Mouse (Mus musculus): ENCODE measurements at regions not wholly inside any gene's neighbourhood (a gene's known extent, or its start where the extent isn't known, plus 50 kb on each side); places are given as distances from the start of the nearest gene placed in this dataset.

DNA sequence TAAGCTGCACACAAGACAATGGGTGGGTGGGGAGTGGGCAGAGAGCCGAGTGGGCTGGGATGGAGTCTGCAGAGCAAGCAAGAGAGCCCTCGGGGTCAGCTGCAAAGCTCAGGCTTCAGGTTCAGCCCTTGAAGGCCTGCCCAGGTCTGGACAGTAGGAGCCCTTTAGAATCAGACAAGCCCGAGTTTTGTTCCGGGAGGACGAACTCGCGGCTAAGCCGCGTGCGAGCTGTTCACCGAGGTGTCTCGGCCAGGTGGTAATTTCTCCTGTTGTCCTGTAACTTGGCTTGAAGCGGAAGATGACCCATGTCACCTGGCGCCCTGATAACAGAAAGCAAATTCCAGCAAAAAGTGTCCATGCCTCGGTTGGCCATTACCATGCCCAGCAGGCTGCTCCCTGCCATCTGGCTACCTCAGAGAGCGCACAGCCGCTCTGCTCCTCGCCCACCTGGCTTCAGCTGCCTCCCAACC lies 121.0 kb upstream of the 1700016C15Rik start:
- Histone ChIP-seq H3K36me3 (ENCODE audit: control insufficient read depth, insufficient read depth, low read length) (no peaks in the 10 kb centered on the region), H3K4me3 (ENCODE audit: control insufficient read depth, insufficient read depth, low read length) (no peak overlapping the region), H3K27me3 (ENCODE audit: control insufficient read depth, insufficient read depth, low read length) (no peaks in the 10 kb centered on the region), H3K27ac (ENCODE audit: control insufficient read depth, insufficient read depth, low read length) (no peak overlapping the region), H3K4me1 (replicated peaks; ENCODE audit: control insufficient read depth, insufficient read depth, low read length) (no peaks in the 10 kb centered on the region)
- TF ChIP-seq CTCF (IDR thresholded peaks at IDR 0.05; ENCODE audit: borderline replicate concordance, control insufficient read depth, extremely low read depth, insufficient read depth, low read length, poor library complexity) (no peak), POLR2A (IDR thresholded peaks at IDR 0.05; ENCODE audit: control insufficient read depth, extremely low read depth, insufficient read depth, low read length, poor library complexity) (no peak)
- DNase-seq = no peak
- 95% methylated on average over 18 of the region's 18 CpGs for WGBS

- no peak for DNase-seq
- TF ChIP-seq CTCF (IDR thresholded peaks at IDR 0.05; ENCODE audit: borderline replicate concordance, control insufficient read depth, extremely low read depth, insufficient read depth, low read length, poor library complexity) (no peak), POLR2A (IDR thresholded peaks at IDR 0.05; ENCODE audit: control insufficient read depth, extremely low read depth, insufficient read depth, low read length, poor library complexity) (no peak)
- no peak overlapping the region for H3K4me3 ChIP-seq (ENCODE audit: control insufficient read depth, insufficient read depth, low read length)
- H3K27ac ChIP-seq (ENCODE audit: control insufficient read depth, insufficient read depth, low read length) = no peak overlapping the region
- H3K4me1 ChIP-seq (replicated peaks; ENCODE audit: control insufficient read depth, insufficient read depth, low read length) = no peaks in the 10 kb centered on the region
- no peaks in the 10 kb centered on the region for H3K27me3 ChIP-seq (ENCODE audit: control insufficient read depth, insufficient read depth, low read length)
- no peaks in the 10 kb centered on the region for H3K36me3 ChIP-seq (ENCODE audit: control insufficient read depth, insufficient read depth, low read length)
- WGBS = 88% methylated on average over 2 of the region's 2 CpGs
These were observed 120.4 kb upstream of the 1700016C15Rik start for GRCm38 (mm10) chr1:177609226-177609625.

DNA sequence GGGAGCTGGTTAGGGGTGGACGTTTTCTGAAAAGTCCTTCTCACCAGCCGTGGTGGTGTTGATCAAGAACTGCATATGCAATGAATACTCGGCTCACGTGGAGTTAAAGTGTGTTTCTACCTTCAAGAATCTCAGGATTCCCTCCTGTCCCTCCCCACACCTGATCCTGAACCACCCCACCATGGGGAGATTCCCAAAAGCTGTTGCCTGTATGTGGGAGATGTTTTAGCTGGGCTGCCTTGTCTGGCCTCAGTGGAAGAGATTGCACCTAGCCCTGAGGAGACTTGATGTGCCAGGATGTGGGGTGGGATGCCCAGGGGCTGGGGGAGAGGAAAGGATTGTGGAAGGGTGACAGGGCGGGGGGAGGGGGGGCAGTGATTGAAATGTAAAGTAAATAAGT lies 119.9 kb upstream of the 1700016C15Rik start:
- no peak for DNase-seq
- Histone ChIP-seq H3K27me3 (ENCODE audit: control insufficient read depth, insufficient read depth, low read length) (no peaks in the 10 kb centered on the region), H3K4me1 (replicated peaks; ENCODE audit: control insufficient read depth, insufficient read depth, low read length) (0 out of 2 replicates have a peak, but pooled peaks cover under 1% of the 10 kb centered on the region), H3K27ac (ENCODE audit: control insufficient read depth, insufficient read depth, low read length) (no peak overlapping the region), H3K36me3 (ENCODE audit: control insufficient read depth, insufficient read depth, low read length) (no peaks in the 10 kb centered on the region), H3K4me3 (ENCODE audit: control insufficient read depth, insufficient read depth, low read length) (no peak overlapping the region)
- no peak for TF ChIP-seq CTCF (IDR thresholded peaks at IDR 0.05; ENCODE audit: borderline replicate concordance, control insufficient read depth, extremely low read depth, insufficient read depth, low read length, poor library complexity)
- no peak for TF ChIP-seq POLR2A (IDR thresholded peaks at IDR 0.05; ENCODE audit: control insufficient read depth, extremely low read depth, insufficient read depth, low read length, poor library complexity)
- WGBS = 89% methylated on average over 5 of the region's 5 CpGs

DNA sequence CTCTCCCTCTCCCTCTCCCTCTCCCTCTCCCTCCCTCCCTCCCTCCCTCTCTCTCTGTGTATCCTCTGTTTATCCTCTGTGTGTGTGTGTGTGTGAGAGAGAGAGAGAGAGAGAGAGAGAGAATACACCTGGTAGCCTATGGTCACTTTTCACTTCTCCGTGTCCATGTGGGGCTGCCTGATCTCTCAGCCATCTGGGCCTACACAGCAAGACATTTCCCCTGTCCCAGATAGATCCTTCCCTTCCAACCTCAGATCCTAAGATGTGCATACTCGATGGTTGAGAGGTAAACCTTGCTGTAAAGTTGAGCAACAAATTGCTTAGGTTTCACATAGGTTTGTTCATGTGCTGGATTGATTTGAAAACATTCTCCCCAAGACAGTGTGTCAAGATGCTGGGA lies 119.5 kb upstream of the 1700016C15Rik start:
- H3K4me1 ChIP-seq (replicated peaks; ENCODE audit: control insufficient read depth, insufficient read depth, low read length) = peaks cover 5% of the 10 kb centered on the region
- no peak for DNase-seq
- 85% methylated on average over 2 of the region's 2 CpGs for whole genome bisulfite sequencing
- H3K27me3 ChIP-seq (ENCODE audit: control insufficient read depth, insufficient read depth, low read length) = no peaks in the 10 kb centered on the region
- no peak overlapping the region for H3K27ac ChIP-seq (ENCODE audit: control insufficient read depth, insufficient read depth, low read length)
- no peak overlapping the region for H3K4me3 ChIP-seq (ENCODE audit: control insufficient read depth, insufficient read depth, low read length)
- TF ChIP-seq POLR2A (IDR thresholded peaks at IDR 0.05; ENCODE audit: control insufficient read depth, extremely low read depth, insufficient read depth, low read length, poor library complexity) (no peak), CTCF (IDR thresholded peaks at IDR 0.05; ENCODE audit: borderline replicate concordance, control insufficient read depth, extremely low read depth, insufficient read depth, low read length, poor library complexity) (no peak)
- H3K36me3 ChIP-seq (ENCODE audit: control insufficient read depth, insufficient read depth, low read length) = no peaks in the 10 kb centered on the region

- DNase-seq = no peak
- TF ChIP-seq POLR2A (IDR thresholded peaks at IDR 0.05; ENCODE audit: control insufficient read depth, extremely low read depth, insufficient read depth, low read length, poor library complexity) = no peak
- no peak for TF ChIP-seq CTCF (IDR thresholded peaks at IDR 0.05; ENCODE audit: borderline replicate concordance, control insufficient read depth, extremely low read depth, insufficient read depth, low read length, poor library complexity)
- H3K27me3 ChIP-seq (ENCODE audit: control insufficient read depth, insufficient read depth, low read length) = no peaks in the 10 kb centered on the region
- H3K36me3 ChIP-seq (ENCODE audit: control insufficient read depth, insufficient read depth, low read length) = no peaks in the 10 kb centered on the region
- no peak overlapping the region for H3K4me3 ChIP-seq (ENCODE audit: control insufficient read depth, insufficient read depth, low read length)
- peaks cover 5% of the 10 kb centered on the region for H3K4me1 ChIP-seq (replicated peaks; ENCODE audit: control insufficient read depth, insufficient read depth, low read length)
- no peak overlapping the region for H3K27ac ChIP-seq (ENCODE audit: control insufficient read depth, insufficient read depth, low read length)
- 95% methylated on average over 7 of the region's 7 CpGs for WGBS
These were observed 117.1 kb upstream of the 1700016C15Rik start for GRCm38 (mm10) chr1:177612546-177612945.

DNA sequence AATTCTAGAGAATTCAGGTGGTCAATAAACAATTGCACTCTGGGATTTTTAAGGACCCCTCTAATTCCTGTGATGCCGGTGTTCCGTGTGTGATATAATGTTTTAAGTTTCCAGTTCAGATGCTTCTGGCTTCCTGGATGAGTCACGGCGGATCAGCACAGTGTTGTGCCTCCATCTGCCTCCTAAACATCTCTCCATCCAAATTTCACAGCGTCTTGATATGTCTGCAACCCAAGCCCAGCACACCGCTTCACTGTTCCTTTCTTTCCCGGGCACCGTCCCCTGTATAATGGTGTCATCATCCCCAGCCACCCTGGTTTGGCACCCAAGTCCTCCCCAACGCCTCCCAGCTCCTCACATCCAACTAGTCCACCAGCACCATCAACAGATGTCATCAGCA lies 114.0 kb upstream of the 1700016C15Rik start:
- DNase-seq = no peak
- Histone ChIP-seq H3K27me3 (ENCODE audit: control insufficient read depth, insufficient read depth, low read length) (no peaks in the 10 kb centered on the region), H3K27ac (ENCODE audit: control insufficient read depth, insufficient read depth, low read length) (no peak overlapping the region), H3K36me3 (ENCODE audit: control insufficient read depth, insufficient read depth, low read length) (no peaks in the 10 kb centered on the region), H3K4me1 (replicated peaks; ENCODE audit: control insufficient read depth, insufficient read depth, low read length) (peaks cover 5% of the 10 kb centered on the region), H3K4me3 (ENCODE audit: control insufficient read depth, insufficient read depth, low read length) (no peak overlapping the region)
- WGBS = 96% methylated on average over 9 of the region's 9 CpGs
- TF ChIP-seq POLR2A (IDR thresholded peaks at IDR 0.05; ENCODE audit: control insufficient read depth, extremely low read depth, insufficient read depth, low read length, poor library complexity) (no peak), CTCF (IDR thresholded peaks at IDR 0.05; ENCODE audit: borderline replicate concordance, control insufficient read depth, extremely low read depth, insufficient read depth, low read length, poor library complexity) (no peak)
